Mouse (Mus musculus): ENCODE measurements at regions not wholly inside any gene's neighbourhood (a gene's known extent, or its start where the extent isn't known, plus 50 kb on each side); places are given as distances from the start of the nearest gene placed in this dataset.

- Histone ChIP-seq H3K36me3 (ENCODE audit: control insufficient read depth, insufficient read depth, low read length) (no peaks in the 10 kb centered on the region), H3K4me1 (ENCODE audit: control insufficient read depth, insufficient read depth, insufficient read length, low read length) (no peaks in the 10 kb centered on the region), H3K4me3 (ENCODE audit: low read depth, low read length) (no peak overlapping the region), H3K27ac (ENCODE audit: insufficient read depth, low read depth, low read length) (no peak overlapping the region), H3K27me3 (ENCODE audit: control insufficient read depth, insufficient read depth, low read length) (no peaks in the 10 kb centered on the region)
- TF ChIP-seq POLR2A (IDR thresholded peaks at IDR 0.05; ENCODE audit: low read depth, low read length), result no peak
- TF ChIP-seq CTCF (IDR thresholded peaks at IDR 0.05; ENCODE audit: extremely low read depth, insufficient read length, insufficient replicate concordance, low read depth, low read length), result no peak
- WGBS, result 38% methylated on average over 3 of the region's 3 CpGs
Observed at GRCm38 (mm10) chr8:77983476-77983875, 229.6 kb upstream of the Ttc29 start.

GRCm38 (mm10) chr8:77987237-77987636, 225.9 kb upstream of the Ttc29 start:
- Histone ChIP-seq H3K27ac (ENCODE audit: insufficient read depth, low read depth, low read length) (no peak overlapping the region), H3K27me3 (ENCODE audit: control insufficient read depth, insufficient read depth, low read length) (no peaks in the 10 kb centered on the region), H3K4me3 (ENCODE audit: low read depth, low read length) (no peak overlapping the region), H3K4me1 (ENCODE audit: control insufficient read depth, insufficient read depth, insufficient read length, low read length) (no peaks in the 10 kb centered on the region), H3K36me3 (ENCODE audit: control insufficient read depth, insufficient read depth, low read length) (no peaks in the 10 kb centered on the region)
- TF ChIP-seq POLR2A (IDR thresholded peaks at IDR 0.05; ENCODE audit: low read depth, low read length), result no peak
- no peak for TF ChIP-seq CTCF (IDR thresholded peaks at IDR 0.05; ENCODE audit: extremely low read depth, insufficient read length, insufficient replicate concordance, low read depth, low read length)

DNA sequence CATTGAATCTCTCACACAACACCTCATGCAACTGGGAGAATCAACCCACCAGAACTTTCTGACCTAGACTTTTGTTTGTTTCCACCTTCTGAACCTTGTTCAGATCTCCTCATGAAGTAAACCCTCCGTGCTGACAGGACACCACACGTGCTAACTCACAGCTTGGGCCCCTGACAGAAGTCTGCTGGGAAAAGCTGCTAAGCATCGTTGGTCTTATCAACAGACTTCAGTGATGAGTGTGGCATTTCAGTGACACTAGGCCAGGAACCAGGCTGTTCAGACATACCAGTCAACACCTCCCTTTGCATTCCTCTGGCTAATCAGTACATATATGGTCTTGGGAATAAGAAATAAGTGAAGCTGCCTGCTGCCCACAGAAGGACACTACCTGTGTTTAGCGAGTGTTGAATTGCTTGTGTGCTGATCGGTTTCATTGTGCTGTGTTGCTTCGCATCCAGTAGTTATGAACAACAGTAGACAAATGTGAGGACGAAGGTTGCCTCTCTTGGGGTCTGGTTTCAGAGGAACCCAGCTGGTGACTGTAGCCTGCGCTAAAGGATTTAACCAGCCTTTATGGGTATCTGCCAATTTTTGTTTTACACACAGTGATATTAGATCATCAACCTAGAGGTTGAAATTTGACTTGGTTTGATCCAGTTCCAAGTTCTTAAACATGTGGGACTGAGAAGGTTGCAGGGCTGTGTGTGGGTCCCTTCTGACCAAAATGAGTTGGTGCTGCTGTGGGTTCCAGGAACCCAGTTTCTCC, 224.6 kb upstream of the Ttc29 start:
- no peaks in the 10 kb centered on the region for H3K27me3 ChIP-seq (ENCODE audit: control insufficient read depth, insufficient read depth, low read length)
- no peaks in the 10 kb centered on the region for H3K36me3 ChIP-seq (ENCODE audit: control insufficient read depth, insufficient read depth, low read length)
- WGBS, result 63% methylated on average over 8 of the region's 8 CpGs
- no peak overlapping the region for H3K4me3 ChIP-seq (ENCODE audit: low read depth, low read length)
- H3K4me1 ChIP-seq (ENCODE audit: control insufficient read depth, insufficient read depth, insufficient read length, low read length), result no peaks in the 10 kb centered on the region
- no peak overlapping the region for H3K27ac ChIP-seq (ENCODE audit: insufficient read depth, low read depth, low read length)
- TF ChIP-seq CTCF (IDR thresholded peaks at IDR 0.05; ENCODE audit: extremely low read depth, insufficient read length, insufficient replicate concordance, low read depth, low read length) (no peak), POLR2A (IDR thresholded peaks at IDR 0.05; ENCODE audit: low read depth, low read length) (no peak)

GRCm38 (mm10) chr8:77991050-77991449, 222.0 kb upstream of the Ttc29 start:
- Histone ChIP-seq H3K27ac (ENCODE audit: insufficient read depth, low read depth, low read length) (no peak overlapping the region), H3K4me1 (ENCODE audit: control insufficient read depth, insufficient read depth, insufficient read length, low read length) (no peaks in the 10 kb centered on the region), H3K36me3 (ENCODE audit: control insufficient read depth, insufficient read depth, low read length) (no peaks in the 10 kb centered on the region), H3K4me3 (ENCODE audit: low read depth, low read length) (no peak overlapping the region), H3K27me3 (ENCODE audit: control insufficient read depth, insufficient read depth, low read length) (no peaks in the 10 kb centered on the region)
- WGBS, result 57% methylated on average over 4 of the region's 4 CpGs
- TF ChIP-seq POLR2A (IDR thresholded peaks at IDR 0.05; ENCODE audit: low read depth, low read length) (no peak), CTCF (IDR thresholded peaks at IDR 0.05; ENCODE audit: extremely low read depth, insufficient read length, insufficient replicate concordance, low read depth, low read length) (no peak)

- Histone ChIP-seq H3K4me1 (ENCODE audit: control insufficient read depth, insufficient read depth, insufficient read length, low read length) (no peaks in the 10 kb centered on the region), H3K27ac (ENCODE audit: insufficient read depth, low read depth, low read length) (no peak overlapping the region), H3K36me3 (ENCODE audit: control insufficient read depth, insufficient read depth, low read length) (no peaks in the 10 kb centered on the region), H3K27me3 (ENCODE audit: control insufficient read depth, insufficient read depth, low read length) (no peaks in the 10 kb centered on the region), H3K4me3 (ENCODE audit: low read depth, low read length) (no peak overlapping the region)
- TF ChIP-seq POLR2A (IDR thresholded peaks at IDR 0.05; ENCODE audit: low read depth, low read length) (no peak), CTCF (IDR thresholded peaks at IDR 0.05; ENCODE audit: extremely low read depth, insufficient read length, insufficient replicate concordance, low read depth, low read length) (no peak)
- WGBS, result 73% methylated on average over 3 of the region's 3 CpGs
Observed at GRCm38 (mm10) chr8:78000303-78000702, 212.8 kb upstream of the Ttc29 start.

DNA sequence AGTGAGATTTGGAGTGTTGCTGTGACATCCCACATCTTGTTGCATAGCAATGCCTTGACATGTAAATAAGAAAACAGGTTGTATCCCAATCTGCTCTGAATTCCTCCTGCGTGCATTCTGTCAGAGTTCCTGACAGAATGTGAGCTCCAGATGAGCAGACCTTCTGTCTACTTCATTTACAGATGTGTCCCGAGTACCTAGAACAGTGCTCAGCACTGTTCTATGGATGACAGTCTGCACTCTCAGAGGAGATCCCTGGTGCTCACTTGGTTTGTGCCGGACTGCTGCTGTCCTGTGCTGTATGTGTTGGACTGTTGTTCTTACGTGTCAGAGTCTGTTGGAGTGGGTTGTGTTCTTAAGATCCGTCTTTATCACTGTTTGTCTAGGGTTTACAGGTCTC, 211.4 kb upstream of the Ttc29 start:
- Histone ChIP-seq H3K27ac (ENCODE audit: insufficient read depth, low read depth, low read length) (no peak overlapping the region), H3K27me3 (ENCODE audit: control insufficient read depth, insufficient read depth, low read length) (no peaks in the 10 kb centered on the region), H3K36me3 (ENCODE audit: control insufficient read depth, insufficient read depth, low read length) (no peaks in the 10 kb centered on the region), H3K4me1 (ENCODE audit: control insufficient read depth, insufficient read depth, insufficient read length, low read length) (no peaks in the 10 kb centered on the region), H3K4me3 (ENCODE audit: low read depth, low read length) (no peak overlapping the region)
- TF ChIP-seq CTCF (IDR thresholded peaks at IDR 0.05; ENCODE audit: extremely low read depth, insufficient read length, insufficient replicate concordance, low read depth, low read length), result no peak
- no peak for TF ChIP-seq POLR2A (IDR thresholded peaks at IDR 0.05; ENCODE audit: low read depth, low read length)
- 34% methylated on average over 5 of the region's 5 CpGs for WGBS

DNA sequence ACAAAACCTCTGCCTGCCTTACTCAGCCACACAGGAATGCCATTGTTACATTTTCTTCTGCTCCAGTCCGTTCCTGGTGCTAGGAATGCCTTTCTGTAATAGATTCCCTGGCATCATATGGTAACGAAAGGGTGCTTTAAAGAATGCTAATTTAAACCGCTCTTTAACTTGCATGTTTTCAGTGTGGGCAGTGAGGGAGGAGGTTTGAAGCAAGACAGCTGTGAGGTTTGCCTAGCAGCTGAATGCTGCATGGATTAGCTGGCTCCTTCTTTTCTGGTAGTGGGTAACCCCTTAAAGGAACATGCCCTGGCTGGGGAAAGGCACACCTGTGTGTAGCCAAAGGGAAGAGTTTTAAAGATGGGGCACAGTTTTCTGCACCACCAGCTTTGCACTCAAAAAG, 211.0 kb upstream of the Ttc29 start:
- Histone ChIP-seq H3K4me1 (ENCODE audit: control insufficient read depth, insufficient read depth, insufficient read length, low read length) (no peaks in the 10 kb centered on the region), H3K36me3 (ENCODE audit: control insufficient read depth, insufficient read depth, low read length) (no peaks in the 10 kb centered on the region), H3K27me3 (ENCODE audit: control insufficient read depth, insufficient read depth, low read length) (no peaks in the 10 kb centered on the region), H3K4me3 (ENCODE audit: low read depth, low read length) (no peak overlapping the region), H3K27ac (ENCODE audit: insufficient read depth, low read depth, low read length) (no peak overlapping the region)
- 40% methylated on average over 3 of the region's 3 CpGs for WGBS
- no peak for TF ChIP-seq POLR2A (IDR thresholded peaks at IDR 0.05; ENCODE audit: low read depth, low read length)
- TF ChIP-seq CTCF (IDR thresholded peaks at IDR 0.05; ENCODE audit: extremely low read depth, insufficient read length, insufficient replicate concordance, low read depth, low read length), result no peak

Data from small intestine, adult 2 months (tissue).